Mouse (Mus musculus) cerebellum, adult (tissue): ENCODE results near the gene Olfr395.
"Not testable (repeated sequence)": the region's sequence is repeated elsewhere in the genome, so short reads cannot be mapped to it uniquely, and the experiment has no call there.

Experiments
- ATAC-seq: cut with Nextera tagmentation; 2 replicates; pipeline ENCODE4 v1.9.2; 2017; ENCODE audit warnings: mild to moderate bottlenecking, moderate library complexity, mixed read lengths; ENCODE audit not compliant: insufficient number of reproducible peaks, low FRiP score, low TSS enrichment

The Olfr395 gene

GRCm38 (mm10) chr11:73909199-73909598 is at the start of gene Olfr395:
TSS of gene Olfr395 (minus strand) at chr11:73909299.
- ATAC-seq = not testable (repeated sequence)

DNA sequence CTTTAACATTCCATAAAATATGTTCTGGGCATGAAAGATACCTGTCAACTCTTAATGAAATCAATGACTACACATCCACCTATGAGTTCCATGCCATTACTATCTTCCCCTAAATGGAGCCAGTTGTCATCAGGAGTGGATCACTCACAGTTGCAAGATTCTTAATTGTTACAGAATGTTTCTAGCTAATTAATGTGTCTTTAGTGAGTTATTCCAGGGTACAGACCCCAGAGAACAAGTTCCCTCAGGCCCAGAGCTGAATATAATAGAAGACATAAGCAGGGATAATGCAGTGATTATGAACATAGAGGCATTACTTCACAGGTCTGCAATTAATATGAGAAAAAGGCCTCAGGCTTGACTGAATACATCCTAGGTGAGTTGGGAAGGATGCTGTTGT is 27.3 kb upstream of the Olfr395 start, which contains the start of gene Olfr23:
Olfr23 (plus strand) TSS at position 301 of the 400 bp plus-strand sequence.
- ATAC-seq = no peak

- ATAC-seq = no peak
Observed at GRCm38 (mm10) chr11:73890671-73891070, 18.4 kb downstream of the Olfr395 start, which contains the start of gene Olfr394. TSS of gene Olfr394 (minus strand) at chr11:73890771.
